Mouse (Mus musculus): ENCODE measurements around the gene Evi2a.

Gene Evi2a

GRCm38 (mm10) chr11:79530333-79530761 lies at the start of gene Evi2a, which contains the start of gene Evi2:
TSS of gene Evi2a (minus strand) at chr11:79530609.
TSS of gene Evi2 (minus strand) at chr11:79530589.
- in situ Hi-C loops (cut with MboI; ENCODE audit: low sequenced_read_pairs): no loop called here

GRCm38 (mm10) chr11:79577741-79578140 lies 47.3 kb upstream of the Evi2a start:
- in situ Hi-C loops (cut with MboI; ENCODE audit: low sequenced_read_pairs): loop anchor here (25.0 kb wide), 1 partner anchor 335 kb away; no protein-coding TSS in a partner anchor

GRCm38 (mm10) chr11:79575383-79576073 lies 45.1 kb upstream of the Evi2a start:
- in situ Hi-C loops (cut with MboI; ENCODE audit: low sequenced_read_pairs): loop anchor here (25.0 kb wide), 1 partner anchor 337 kb away; no protein-coding TSS in a partner anchor

DNA sequence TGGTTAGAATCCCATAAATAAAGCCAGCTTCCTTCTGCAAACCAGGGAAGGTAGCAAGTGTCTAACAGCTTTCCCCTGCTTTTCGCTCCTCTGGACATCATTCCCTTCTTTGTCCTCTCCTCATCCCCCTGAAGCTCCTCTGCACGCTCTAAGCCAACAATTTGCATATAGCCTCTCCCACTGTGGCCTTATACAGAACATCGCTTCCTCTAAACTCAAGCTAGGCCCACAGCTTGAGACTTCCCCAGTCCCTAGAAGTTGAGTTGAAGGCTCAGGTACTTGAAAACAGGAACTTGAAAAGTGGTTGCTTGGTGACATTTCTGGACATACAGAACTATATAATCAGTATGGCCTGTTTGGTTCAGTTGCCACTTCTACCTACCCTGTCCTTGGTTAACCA lies 43.4 kb upstream of the Evi2a start:
- in situ Hi-C loops (cut with MboI; ENCODE audit: low sequenced_read_pairs): no loop called here

DNA sequence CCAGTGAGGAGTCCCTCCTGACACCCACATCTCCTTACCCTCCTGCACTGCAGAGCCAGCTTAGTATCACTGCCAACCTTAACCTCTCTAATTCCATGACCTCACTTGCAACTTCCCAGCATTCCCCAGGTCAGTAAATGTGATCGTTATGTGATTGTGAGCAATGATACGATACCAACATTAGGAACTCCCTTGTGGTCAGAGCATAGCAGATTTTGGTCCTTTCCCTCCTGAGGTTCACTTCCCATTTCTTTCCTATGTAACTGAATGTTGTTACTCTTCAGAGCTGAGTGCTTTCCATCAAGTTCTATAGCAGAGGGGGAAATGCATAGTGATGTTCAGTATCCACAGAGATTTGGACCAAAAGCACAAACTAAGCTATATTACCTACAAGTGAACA lies 39.9 kb upstream of the Evi2a start:
- in situ Hi-C loops (cut with MboI; ENCODE audit: low sequenced_read_pairs): no loop called here

DNA sequence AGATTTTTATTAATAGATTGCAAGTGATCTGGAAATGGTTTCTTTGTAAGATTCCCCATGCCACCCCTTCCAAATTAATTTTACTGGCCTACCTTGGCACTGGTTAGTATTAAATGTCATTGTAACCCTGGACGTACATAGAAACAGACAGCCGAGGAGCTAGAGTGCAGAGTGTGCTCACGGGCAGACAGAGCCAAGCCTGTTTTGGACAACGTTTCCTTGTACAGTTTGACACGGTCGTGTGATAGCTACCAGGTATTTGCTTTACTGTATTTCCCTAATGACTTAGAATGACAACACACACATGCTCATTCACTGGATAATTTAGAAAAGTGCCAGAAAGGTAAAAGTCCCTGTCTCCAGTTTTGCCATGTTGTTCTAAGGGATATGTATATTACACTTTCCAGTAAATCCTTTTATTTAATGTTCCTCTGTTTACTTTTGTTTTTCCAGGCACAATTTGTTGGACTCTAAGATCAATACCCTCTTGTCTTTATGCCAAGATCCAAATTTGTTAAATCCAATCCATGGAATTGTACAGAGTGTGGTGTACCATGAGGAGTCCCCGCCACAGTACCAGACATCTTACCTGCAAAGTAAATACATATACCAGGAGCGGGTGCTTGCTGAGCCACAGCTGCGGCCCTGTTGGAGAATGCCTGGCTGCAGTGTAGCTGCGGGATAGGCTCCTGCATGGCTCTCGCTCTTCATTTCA lies 37.9 kb upstream of the Evi2a start:
- in situ Hi-C loops (cut with MboI; ENCODE audit: low sequenced_read_pairs): no loop called here

DNA sequence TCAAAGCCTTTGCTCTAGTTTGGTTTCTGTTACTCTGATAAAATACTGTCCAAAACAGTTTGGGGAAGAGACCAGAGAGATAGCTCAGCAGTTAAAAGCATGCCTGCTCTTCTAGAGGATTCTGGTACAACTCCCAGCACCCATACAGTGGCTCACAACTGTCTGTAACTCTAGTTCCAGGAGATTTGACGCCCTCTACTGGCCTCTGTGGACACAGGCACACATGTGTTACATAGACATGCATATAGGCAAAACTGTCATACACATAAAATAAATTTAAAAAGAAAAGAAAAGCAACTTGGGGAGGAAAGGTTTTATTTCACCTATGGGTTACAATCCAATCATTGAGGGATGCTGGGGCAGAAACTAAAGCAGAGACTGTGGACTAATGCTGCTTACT lies 36.5 kb upstream of the Evi2a start:
- in situ Hi-C loops (cut with MboI; ENCODE audit: low sequenced_read_pairs): no loop called here

GRCm38 (mm10) chr11:79563493-79563892 lies 33.1 kb upstream of the Evi2a start:
- in situ Hi-C loops (cut with MboI; ENCODE audit: low sequenced_read_pairs): no loop called here

DNA sequence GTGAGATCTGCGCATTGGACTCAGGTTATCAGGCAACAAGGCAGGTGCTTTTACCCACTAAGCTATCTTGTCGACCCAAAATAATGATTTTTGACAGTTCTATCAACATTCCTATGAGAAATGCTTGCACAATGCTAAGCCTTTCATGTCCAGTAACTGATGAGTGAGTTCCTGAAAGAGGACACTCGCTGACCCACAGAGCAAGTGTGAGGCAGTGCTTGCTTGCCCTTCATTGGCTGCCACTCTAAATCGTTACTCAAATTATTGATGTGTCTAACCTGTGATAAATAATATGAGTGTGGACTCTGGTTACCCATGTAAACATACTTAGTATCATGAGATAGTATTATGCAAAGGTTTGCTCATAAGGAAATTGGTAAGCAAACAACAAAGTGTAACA lies 30.1 kb upstream of the Evi2a start:
- in situ Hi-C loops (cut with MboI; ENCODE audit: low sequenced_read_pairs): no loop called here

- in situ Hi-C loops (cut with MboI; ENCODE audit: low sequenced_read_pairs): no loop called here
These were observed 22.2 kb upstream of the Evi2a start for GRCm38 (mm10) chr11:79552622-79553021.

- in situ Hi-C loops (cut with MboI; ENCODE audit: low sequenced_read_pairs): no loop called here
These were observed 5.9 kb upstream of the Evi2a start for GRCm38 (mm10) chr11:79536293-79536692.

- in situ Hi-C loops (cut with MboI; ENCODE audit: low sequenced_read_pairs): no loop called here
These were observed 5.1 kb upstream of the Evi2a start for GRCm38 (mm10) chr11:79535554-79535953.

- in situ Hi-C loops (cut with MboI; ENCODE audit: low sequenced_read_pairs): no loop called here
These were observed 3.7 kb upstream of the Evi2a start for GRCm38 (mm10) chr11:79533950-79534690.

GRCm38 (mm10) chr11:79533311-79533710 lies 2.9 kb upstream of the Evi2a start:
- in situ Hi-C loops (cut with MboI; ENCODE audit: low sequenced_read_pairs): no loop called here

- in situ Hi-C loops (cut with MboI; ENCODE audit: low sequenced_read_pairs): no loop called here
These were observed 1.1 kb upstream of the Evi2a start for GRCm38 (mm10) chr11:79531485-79531884.

DNA sequence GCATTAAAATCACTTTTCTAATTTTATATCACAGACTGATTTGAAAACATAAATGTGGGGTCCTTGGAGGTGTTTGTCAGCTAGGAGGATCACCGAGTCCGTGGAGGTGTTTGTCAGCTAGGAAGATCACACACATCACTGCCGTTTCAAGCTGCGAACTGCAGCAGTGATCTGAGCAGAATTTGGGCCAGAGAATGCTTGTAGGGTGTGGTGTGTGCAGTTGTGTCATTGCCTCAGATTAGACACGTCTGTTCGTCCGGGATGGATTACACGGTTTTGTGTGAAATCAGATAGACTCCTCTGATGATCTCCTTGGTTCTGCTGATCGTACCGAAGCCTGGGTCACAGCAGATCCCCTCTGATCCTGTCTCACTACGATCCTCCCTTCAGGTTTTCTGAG lies 365 bp upstream of the Evi2a start:
- in situ Hi-C loops (cut with MboI; ENCODE audit: low sequenced_read_pairs): no loop called here

DNA sequence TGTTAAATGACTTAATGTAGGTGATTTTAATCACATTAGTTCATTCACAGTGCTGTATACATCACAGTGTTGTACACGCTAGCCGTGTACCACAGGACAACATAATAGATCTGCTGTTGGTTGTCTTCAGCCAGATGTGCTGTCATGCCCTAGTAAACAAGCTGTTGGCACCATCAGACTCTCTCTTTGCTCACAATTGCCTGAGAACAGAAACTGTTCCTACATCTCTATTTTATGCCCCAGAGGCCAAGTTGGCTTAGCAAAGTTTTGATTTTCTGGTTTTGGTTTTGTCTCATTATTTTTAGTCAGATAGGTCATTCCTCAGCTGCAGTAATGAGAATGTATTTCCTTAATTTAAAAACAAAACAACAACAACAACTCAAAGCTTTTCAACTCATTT lies 673 bp downstream of the Evi2a start:
- in situ Hi-C loops (cut with MboI; ENCODE audit: low sequenced_read_pairs): no loop called here

DNA sequence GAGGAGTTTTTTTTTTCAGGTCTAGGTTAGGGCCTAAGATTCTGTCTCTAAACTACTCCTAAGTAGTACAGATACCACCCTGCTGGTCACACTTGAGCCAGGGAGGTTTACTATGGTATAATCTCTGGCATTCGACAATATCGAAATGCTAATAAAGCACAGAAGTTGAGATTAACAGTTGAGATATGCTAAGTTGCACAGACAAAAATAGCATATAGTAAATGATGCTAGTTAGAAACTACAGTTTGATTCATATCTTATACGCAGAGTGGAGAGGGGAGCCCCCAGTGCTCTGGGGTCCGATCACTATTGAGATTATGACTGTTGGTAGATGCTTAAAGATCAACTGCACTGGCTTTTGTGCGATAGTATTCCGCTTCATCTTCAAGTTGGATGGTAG lies 1.2 kb downstream of the Evi2a start:
- in situ Hi-C loops (cut with MboI; ENCODE audit: low sequenced_read_pairs): no loop called here

DNA sequence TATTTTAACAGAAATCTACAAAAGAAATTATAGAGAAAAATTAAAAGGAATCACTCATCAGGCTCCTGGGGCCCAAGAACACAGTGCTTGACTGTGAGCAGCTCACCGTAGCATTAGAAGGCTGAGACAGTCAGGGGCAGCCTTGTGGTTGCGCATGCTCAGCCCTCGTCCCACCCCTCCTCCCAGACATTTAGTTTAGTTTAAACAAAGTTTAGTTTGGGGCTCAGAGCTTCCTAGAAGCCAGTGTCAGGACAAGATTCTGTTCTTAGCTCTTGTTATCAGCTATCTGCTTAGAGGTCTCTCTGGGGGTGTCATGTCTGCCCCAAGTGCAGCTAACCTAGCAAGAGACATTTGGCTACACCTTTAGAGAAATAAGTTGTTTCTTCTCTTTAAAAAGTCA lies 1.8 kb downstream of the Evi2a start:
- in situ Hi-C loops (cut with MboI; ENCODE audit: low sequenced_read_pairs): no loop called here

DNA sequence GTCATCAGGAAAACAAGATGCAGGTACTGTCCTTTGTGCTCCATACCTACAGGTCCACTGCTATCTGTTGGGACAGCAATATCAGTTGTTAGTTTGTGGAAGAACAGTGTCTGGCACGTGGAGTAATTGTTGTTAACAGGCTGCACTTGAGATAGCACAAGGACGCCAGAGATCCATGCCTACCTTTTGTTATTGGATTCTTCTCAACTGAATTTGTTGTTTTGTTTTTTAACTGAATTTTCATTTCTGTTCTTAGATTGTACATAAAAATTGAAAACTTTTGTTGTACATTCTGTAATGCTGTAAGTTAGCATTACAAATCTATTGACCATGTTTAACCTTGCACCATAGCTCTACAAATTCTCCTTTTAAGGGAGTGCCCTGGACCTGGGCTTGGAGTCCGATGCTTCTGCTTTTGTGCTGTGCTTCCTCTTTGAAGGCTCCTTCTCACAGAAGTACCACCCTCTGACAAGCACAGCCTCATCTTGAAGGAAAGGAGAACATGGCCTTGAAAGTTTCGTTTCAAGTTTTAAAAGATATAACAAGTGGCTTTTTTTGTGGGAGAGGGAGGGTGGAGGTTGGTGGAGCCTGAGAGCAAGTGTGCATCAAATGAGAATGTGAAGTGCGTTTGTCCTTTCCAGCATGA lies 2.5 kb downstream of the Evi2a start:
- in situ Hi-C loops (cut with MboI; ENCODE audit: low sequenced_read_pairs): no loop called here
